Mouse (Mus musculus) embryonic facial prominence, embryonic 11.5 days (tissue): ENCODE results near the gene Rrp1. TPM values are rescaled to one million over a fixed set of nuclear protein-coding genes. Genes with fewer than 3 reads are reported as not detected.
"Not testable (repeated sequence)": the region's sequence is repeated elsewhere in the genome, so short reads cannot be mapped to it uniquely, and the experiment has no call there.

Experiments used
- ATAC-seq: fragments of 200-750 bp; cut with Nextera tagmentation; replicated peaks from 2 replicates; pipeline ENCODE4 v1.8.0; 2017; ENCODE audit warnings: low read depth; ENCODE audit not compliant: insufficient number of reproducible peaks, low FRiP score, low TSS enrichment
- DNase-seq: peaks from one replicate; pipeline ENCODE4 v3.0.0-alpha.2; 2015; ENCODE audit warnings: low spot score
- H3K27ac ChIP-seq: fragments of 300-500 bp; sonication (generic); replicated peaks from 2 replicates; pipeline ENCODE4 v1.5.1; 2014; ENCODE audit warnings: mild to moderate bottlenecking, low read depth, low read length, control low read depth
- H3K27me3 ChIP-seq: fragments of 300-500 bp; sonication (generic); 2 replicates; pipeline ENCODE4 v1.6.1; 2014; ENCODE audit warnings: mild to moderate bottlenecking, low read length, moderate library complexity, mixed read lengths; ENCODE audit not compliant: control insufficient read depth, insufficient read depth
- H3K36me3 ChIP-seq: fragments of 300-500 bp; sonication (generic); replicated peaks from 2 replicates; pipeline ENCODE4 v1.6.1; 2014; ENCODE audit warnings: low read depth, mild to moderate bottlenecking, low read length, moderate library complexity, mixed read lengths; ENCODE audit not compliant: control insufficient read depth, insufficient read depth
- H3K4me1 ChIP-seq: fragments of 300-500 bp; sonication (generic); 2 replicates; pipeline ENCODE4 v1.6.1; 2014; ENCODE audit warnings: low read length, mixed read lengths; ENCODE audit not compliant: control insufficient read depth, insufficient read depth
- H3K4me2 ChIP-seq: fragments of 300-500 bp; sonication (generic); 2 replicates; pipeline ENCODE4 v1.6.1; 2014; ENCODE audit warnings: low read depth, mild to moderate bottlenecking, control low read depth, low read length, moderate library complexity
- H3K4me3 ChIP-seq: fragments of 300-500 bp; sonication (generic); 2 replicates; pipeline ENCODE4 v1.5.1; 2014; ENCODE audit warnings: low read depth, low read length, control low read depth
- H3K9ac ChIP-seq: fragments of 300-500 bp; sonication (generic); replicated peaks from 2 replicates; pipeline ENCODE4 v1.6.1; 2014; ENCODE audit warnings: mild to moderate bottlenecking, control low read depth, low read length
- H3K9me3 ChIP-seq: fragments of 300-500 bp; sonication (generic); replicated peaks from 2 replicates; pipeline ENCODE4 v1.6.1; 2016; ENCODE audit warnings: mild to moderate bottlenecking, low read length, inconsistent platforms, mixed read lengths; ENCODE audit not compliant: control insufficient read depth
- WGBS: fragments of 180-500 bp; shearing (Covaris S2); extraction: QIAGEN DNeasy Blood & Tissue Kit; methylation state at CpG from one replicate; pipeline ENCODE4 v1.1.7; 2014; 5-methylcytosine and 5-hydroxymethylcytosine counted together
- polyA plus RNA-seq: library from polyadenylated mRNA; unstranded; fragments of >200 nt; fragmentation: Nextera tagmentation; extraction: Ambion mirVana; gene quantifications from 2 replicates; pipeline ENCODE4 v1.2.1, GENCODE M21; 2014

Gene Rrp1
- polyA plus RNA-seq, 1 experiment from 2014 or later: 225 TPM

DNA sequence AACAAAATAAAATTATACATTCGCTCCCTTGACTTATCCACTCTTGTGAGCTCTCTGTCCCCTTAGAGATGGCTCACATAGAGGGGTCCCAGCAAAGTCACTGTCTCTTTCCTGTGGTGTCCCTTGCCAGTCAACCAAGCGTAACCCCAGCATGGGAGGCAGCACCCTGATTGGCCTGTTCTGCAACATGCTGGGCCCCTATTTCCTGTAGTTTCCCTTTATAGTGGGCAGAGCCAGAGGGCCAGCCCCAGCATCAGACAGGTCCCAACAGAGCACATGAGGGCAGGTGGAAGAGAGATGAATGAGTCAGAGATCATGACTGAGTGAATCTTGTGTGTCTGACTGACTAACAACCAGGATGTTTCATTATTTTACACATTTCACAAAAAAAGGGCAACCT lies 8.1 kb upstream of the Rrp1 start:
- H3K4me3 ChIP-seq: no peak overlapping the region
- H3K9ac ChIP-seq: no peak overlapping the region
- ATAC-seq (no peak), DNase-seq (no peak)
- no peaks in the 10 kb centered on the region for H3K9me3 ChIP-seq
- no peaks in the 10 kb centered on the region for H3K27me3 ChIP-seq
- H3K27ac ChIP-seq: no peak overlapping the region
- no peak overlapping the region for H3K4me2 ChIP-seq
- WGBS: 83% methylated on average over 2 of the region's 2 CpGs
- H3K4me1 ChIP-seq: no peaks in the 10 kb centered on the region
- no peaks in the 10 kb centered on the region for H3K36me3 ChIP-seq

- no peaks in the 10 kb centered on the region for H3K36me3 ChIP-seq
- no peak overlapping the region for H3K27ac ChIP-seq
- no peak overlapping the region for H3K4me2 ChIP-seq
- ATAC-seq (no peak), DNase-seq (no peak)
- no peaks in the 10 kb centered on the region for H3K4me1 ChIP-seq
- no peak overlapping the region for H3K9ac ChIP-seq
- H3K4me3 ChIP-seq: no peak overlapping the region
- 92% methylated on average over 2 of the region's 2 CpGs for WGBS
- H3K9me3 ChIP-seq: no peaks in the 10 kb centered on the region
- H3K27me3 ChIP-seq: no peaks in the 10 kb centered on the region
Observed at GRCm38 (mm10) chr10:78418791-78419190, 5.9 kb upstream of the Rrp1 start.

DNA sequence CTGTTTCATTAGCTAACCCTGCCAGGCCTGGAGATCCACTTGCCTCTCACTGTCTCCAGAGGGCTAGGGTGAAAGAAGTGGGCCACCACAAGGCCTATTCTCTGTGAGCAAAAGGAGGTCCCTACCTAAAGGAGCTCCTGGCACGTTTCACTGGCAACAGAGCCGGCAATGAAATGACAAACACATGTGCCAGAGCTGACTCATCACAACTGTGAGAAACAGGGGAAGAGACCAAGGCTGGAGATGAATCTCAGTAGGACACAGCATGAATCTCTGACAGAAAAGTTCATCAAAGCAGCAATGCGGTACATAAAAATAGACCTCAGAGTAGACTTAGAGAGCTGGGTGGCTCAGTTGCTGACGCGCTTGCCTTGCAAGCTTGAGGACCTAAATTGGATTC lies 5.0 kb upstream of the Rrp1 start:
- ATAC-seq: no peak
- Histone ChIP-seq H3K9ac (no peak overlapping the region), H3K27me3 (no peaks in the 10 kb centered on the region), H3K9me3 (no peaks in the 10 kb centered on the region), H3K36me3 (no peaks in the 10 kb centered on the region), H3K4me3 (no peak overlapping the region), H3K4me2 (no peak overlapping the region), H3K4me1 (no peaks in the 10 kb centered on the region), H3K27ac (no peak overlapping the region)
- 53% methylated on average over 5 of the region's 5 CpGs for WGBS
- no peak for DNase-seq

DNA sequence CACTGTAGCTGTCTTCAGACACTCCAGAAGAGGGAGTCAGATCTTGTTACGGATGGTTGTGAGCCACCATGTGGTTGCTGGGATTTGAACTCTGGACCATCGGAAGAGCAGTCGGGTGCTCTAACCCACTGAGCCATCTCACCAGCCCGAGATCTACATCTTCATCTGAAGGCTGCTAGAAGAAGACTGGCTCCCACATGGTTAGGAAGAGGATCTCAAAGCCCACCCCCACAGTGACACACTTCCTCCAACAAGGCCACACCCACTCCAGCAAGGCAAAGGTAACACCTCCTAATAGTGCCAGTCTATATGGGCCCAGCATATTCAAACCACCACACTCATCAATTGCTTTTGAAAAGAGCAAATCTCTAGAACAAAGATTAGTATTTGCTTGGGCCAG lies 2.1 kb upstream of the Rrp1 start:
- H3K4me2 ChIP-seq, H3K9me3 ChIP-seq, H3K36me3 ChIP-seq: not testable (repeated sequence)

DNA sequence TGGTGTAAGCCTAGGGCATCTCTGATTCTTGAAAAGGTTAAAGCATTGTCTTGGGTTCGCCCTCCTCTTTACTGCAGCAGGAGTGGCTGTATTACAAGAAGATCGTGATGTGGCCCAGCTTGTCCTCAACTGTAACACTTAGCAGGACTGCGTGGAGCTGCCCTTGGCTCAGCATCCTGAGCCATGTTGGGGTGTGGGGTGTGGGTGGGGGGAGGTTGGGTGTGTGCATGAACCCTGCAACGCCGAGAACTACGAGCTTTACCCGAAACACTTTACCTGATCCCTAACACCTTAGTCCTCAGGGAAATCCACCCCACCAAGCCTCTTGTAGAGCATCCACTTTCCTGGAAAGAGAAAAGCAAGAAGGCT lies 293 bp upstream of the Rrp1 start:
- H3K27me3 ChIP-seq: no peaks in the 10 kb centered on the region
- WGBS: 42% methylated on average over 7 of the region's 7 CpGs
- H3K36me3 ChIP-seq: peaks cover 11% of the 10 kb centered on the region
- peak overlapping the region; percentile 83 for H3K4me3 ChIP-seq
- DNase-seq (no peak), ATAC-seq (no peak; the same call in 1 of the 2 replicates)
- peak overlapping the region; percentile 88 for H3K9ac ChIP-seq
- H3K9me3 ChIP-seq: no peaks in the 10 kb centered on the region
- no peaks in the 10 kb centered on the region for H3K4me1 ChIP-seq
- H3K4me2 ChIP-seq: peak overlapping the region; percentile 31; the same call in 1 of the 2 replicates
- H3K27ac ChIP-seq: no peak overlapping the region

More for the DNA sequence above, 2.1 kb upstream of the Rrp1 start:
- H3K27me3 ChIP-seq, H3K27ac ChIP-seq, H3K9ac ChIP-seq, DNase-seq, ATAC-seq, H3K4me3 ChIP-seq, H3K4me1 ChIP-seq: not testable (repeated sequence)
- WGBS: 90% methylated on average over 3 of the region's 4 CpGs

GRCm38 (mm10) chr10:78411851-78412250 lies 992 bp downstream of the Rrp1 start:
- H3K36me3 ChIP-seq: peaks cover 14% of the 10 kb centered on the region
- no peak overlapping the region for H3K27ac ChIP-seq
- peak overlapping the region; percentile 88; the same call in 1 of the 2 replicates for H3K9ac ChIP-seq
- 18% methylated on average over 8 of the region's 8 CpGs for WGBS
- peak; percentile 6 for DNase-seq
- ATAC-seq: no peak
- H3K4me1 ChIP-seq: no peaks in the 10 kb centered on the region
- no peaks in the 10 kb centered on the region for H3K9me3 ChIP-seq
- H3K4me3 ChIP-seq: peak overlapping the region; percentile 83
- no peaks in the 10 kb centered on the region for H3K27me3 ChIP-seq
- H3K4me2 ChIP-seq: peak overlapping the region; percentile 65

DNA sequence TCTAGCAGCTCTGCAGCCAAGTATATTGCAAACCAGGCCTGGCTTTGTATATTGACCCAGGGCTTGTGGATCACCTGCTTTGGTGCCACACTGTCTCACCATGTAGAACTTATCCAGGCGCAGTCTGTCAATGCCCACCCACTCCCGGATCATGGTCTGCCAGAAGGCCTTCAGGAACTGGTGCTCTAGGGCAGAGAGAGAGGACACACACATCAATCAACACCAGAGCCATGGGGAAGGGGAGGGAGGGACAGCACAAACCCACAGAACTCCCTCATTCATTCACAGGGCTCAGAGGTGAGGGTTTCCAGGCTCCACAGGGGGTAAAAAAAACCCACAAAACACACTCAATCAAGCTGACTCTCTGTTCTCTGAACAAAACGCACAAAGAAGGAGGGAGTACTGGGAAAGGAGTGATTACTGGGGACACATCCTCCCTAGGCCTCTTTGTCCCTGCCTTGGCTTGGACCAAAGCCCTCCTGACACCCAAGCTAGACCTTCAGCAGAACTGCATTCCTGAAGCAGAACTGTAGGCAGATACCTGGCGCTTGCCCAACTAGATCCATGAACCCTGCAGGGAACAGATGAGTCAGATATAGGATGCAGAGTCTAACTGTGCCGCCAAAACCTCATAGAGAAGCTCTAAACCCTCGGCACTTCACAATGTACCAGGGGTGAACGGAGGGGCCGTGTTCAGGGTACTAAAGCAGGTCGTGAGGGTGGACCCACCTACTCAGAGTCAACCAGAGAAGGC lies 3.6 kb downstream of the Rrp1 start:
- H3K27ac ChIP-seq: no peak overlapping the region
- ATAC-seq: no peak
- no peaks in the 10 kb centered on the region for H3K4me1 ChIP-seq
- no peaks in the 10 kb centered on the region for H3K27me3 ChIP-seq
- no peak overlapping the region for H3K4me3 ChIP-seq
- peaks cover 21% of the 10 kb centered on the region for H3K36me3 ChIP-seq
- H3K4me2 ChIP-seq: no peak overlapping the region
- 86% methylated on average over 9 of the region's 9 CpGs for WGBS
- no peak overlapping the region for H3K9ac ChIP-seq
- no peaks in the 10 kb centered on the region for H3K9me3 ChIP-seq
- no peak for DNase-seq

- no peak overlapping the region for H3K27ac ChIP-seq
- H3K9ac ChIP-seq: no peak overlapping the region
- ATAC-seq (no peak), DNase-seq (no peak)
- H3K4me2 ChIP-seq: no peak overlapping the region
- 91% methylated on average over 4 of the region's 4 CpGs for WGBS
- no peaks in the 10 kb centered on the region for H3K27me3 ChIP-seq
- H3K4me3 ChIP-seq: no peak overlapping the region
- H3K4me1 ChIP-seq: no peaks in the 10 kb centered on the region
- peaks cover 34% of the 10 kb centered on the region for H3K36me3 ChIP-seq
- H3K9me3 ChIP-seq: no peaks in the 10 kb centered on the region
Observed at GRCm38 (mm10) chr10:78407132-78407531, 5.7 kb downstream of the Rrp1 start.
